8 mouse cellular contexts compared by ENCODE assay signal in the genomic region with DNA sequence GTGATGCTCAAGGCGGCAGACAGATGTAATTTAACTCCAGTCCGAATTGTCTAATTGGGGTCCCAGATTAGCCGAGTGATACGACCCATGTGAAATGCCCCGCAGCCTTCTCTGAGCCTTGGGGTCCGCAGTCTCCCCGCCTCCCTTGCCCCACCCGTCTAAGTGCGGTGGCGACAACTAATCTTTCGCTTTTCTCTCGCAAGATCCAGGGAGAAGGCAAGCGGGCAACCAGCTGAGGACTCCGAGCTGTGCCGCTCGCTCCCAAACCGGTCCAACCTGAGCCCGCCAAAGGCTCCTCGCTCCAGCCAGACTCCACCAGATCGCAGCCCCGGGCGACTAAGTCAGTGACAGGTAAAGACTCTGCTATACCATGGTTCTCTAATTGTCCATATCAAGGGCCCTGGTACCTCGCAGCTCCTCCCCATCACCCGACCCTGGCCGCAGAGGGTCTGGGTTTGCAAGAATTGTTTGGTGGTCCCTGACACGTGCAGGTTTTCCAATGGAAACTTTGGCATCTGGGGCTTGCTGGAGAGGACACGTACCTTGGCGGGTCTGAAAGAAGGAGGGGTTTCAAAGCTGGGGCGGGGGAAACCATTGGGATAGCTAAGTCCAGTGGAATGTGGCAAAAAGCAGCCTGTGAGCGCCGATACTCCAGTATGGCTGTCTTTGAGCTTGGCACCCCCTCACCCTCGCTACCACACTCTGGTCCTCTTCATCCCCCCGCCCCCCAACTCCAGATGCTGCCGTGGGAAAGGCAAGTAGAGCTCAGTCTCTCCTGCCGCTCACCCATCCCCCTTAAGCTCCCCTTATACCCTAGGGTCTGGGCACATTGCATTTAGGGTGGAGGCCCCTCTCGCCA. TPM values are rescaled to one million over a fixed set of nuclear protein-coding genes. Genes with fewer than 3 reads are reported as not detected.
DNase-seq lines count a peak whose midpoint lies in the region; ATAC-seq and TF ChIP-seq lines count a peak whose summit lies in the region.

No protein-coding gene starts in this region.

- H3K4me2 ChIP-seq in embryonic facial prominence, embryonic 15.5 days (replicated peaks): peak overlapping the region; percentile 90
- H3K4me2 ChIP-seq in hindbrain, embryonic 14.5 days (replicated peaks): peak overlapping the region; percentile 97
- H3K4me2 ChIP-seq in stomach, embryonic 16.5 days (ENCODE audit: low read depth, low read length): peak overlapping the region; percentile 68

- H3K4me3 ChIP-seq in kidney, adult 2 months (ENCODE audit: insufficient read depth, low read depth, low read length): peak overlapping the region; percentile 52
- H3K4me3 ChIP-seq in embryonic facial prominence, embryonic 15.5 days (replicated peaks): peak overlapping the region; percentile 50
- H3K4me3 ChIP-seq in hindbrain, embryonic 14.5 days (replicated peaks; ENCODE audit: low read length): peak overlapping the region; percentile 50
- H3K4me3 ChIP-seq in stomach, embryonic 16.5 days (replicated peaks; ENCODE audit: low read length): peak overlapping the region; percentile 65

- DNase-seq in kidney, adult 2 months: no peak
- no peak for DNase-seq in kidney, postnatal 14 days
- DNase-seq in R1 (ENCODE audit: low read depth, low spot score): peak; percentile 22
- no peak for DNase-seq in hindbrain, embryonic 14.5 days (ENCODE audit: low spot score)
- peak; percentile 7 to 19 for DNase-seq in lung, postnatal 4 days

- no peaks in the 10 kb centered on the region for H3K9me3 ChIP-seq in embryonic facial prominence, embryonic 15.5 days (replicated peaks)
- no peaks in the 10 kb centered on the region for H3K9me3 ChIP-seq in hindbrain, embryonic 14.5 days (ENCODE audit: control insufficient read depth, low read length)
- H3K9me3 ChIP-seq in stomach, embryonic 16.5 days (replicated peaks; ENCODE audit: control insufficient read depth, low read length): no peaks in the 10 kb centered on the region

- no peak for TF ChIP-seq POLR2A in kidney, adult 2 months (IDR thresholded peaks at IDR 0.05; ENCODE audit: low read depth, low read length)

- peaks cover 3% of the 10 kb centered on the region; the same call in 1 of the 2 replicates for H3K27me3 ChIP-seq in kidney, adult 2 months (replicated peaks; ENCODE audit: control insufficient read depth, insufficient read depth, low read length)
- H3K27me3 ChIP-seq in embryonic facial prominence, embryonic 15.5 days: peaks cover 38% of the 10 kb centered on the region
- H3K27me3 ChIP-seq in hindbrain, embryonic 14.5 days (ENCODE audit: control insufficient read depth, insufficient read depth, low read length): peaks cover 23% of the 10 kb centered on the region
- H3K27me3 ChIP-seq in stomach, embryonic 16.5 days (ENCODE audit: control insufficient read depth, insufficient read depth, low read length): peaks cover 10% of the 10 kb centered on the region

- no peak for ATAC-seq in embryonic facial prominence, embryonic 15.5 days (ENCODE audit: insufficient number of reproducible peaks, low FRiP score, low TSS enrichment, low read depth)
- peak; percentile 55 for ATAC-seq in hindbrain, embryonic 14.5 days (ENCODE audit: low FRiP score)
- ATAC-seq in stomach, embryonic 16.5 days (ENCODE audit: insufficient read depth, low FRiP score): peak; percentile 59; the same call in 1 of the 2 replicates
- no peak for ATAC-seq in inflammation-experienced regulatory T-cells, adult 6 months

- 2% methylated on average over 36 of the region's 36 CpGs for WGBS in kidney, adult 2 months
- under 1% methylated on average over 36 of the region's 36 CpGs for WGBS in embryonic facial prominence, embryonic 15.5 days
- under 1% methylated on average over 36 of the region's 36 CpGs for WGBS in hindbrain, embryonic 14.5 days
- under 1% methylated on average over 36 of the region's 36 CpGs for WGBS in stomach, embryonic 16.5 days

- no peak overlapping the region for H3K27ac ChIP-seq in kidney, adult 2 months (ENCODE audit: insufficient read depth, low read depth, low read length)
- no peak overlapping the region for H3K27ac ChIP-seq in embryonic facial prominence, embryonic 15.5 days (replicated peaks)
- 0 out of 2 replicates have a peak overlapping the region, but pooled peaks have one; percentile 29 for H3K27ac ChIP-seq in hindbrain, embryonic 14.5 days
- H3K27ac ChIP-seq in stomach, embryonic 16.5 days (ENCODE audit: low read length): peak overlapping the region; percentile 60

- H3K36me3 ChIP-seq in kidney, adult 2 months (ENCODE audit: control insufficient read depth, insufficient read depth, low read length): no peaks in the 10 kb centered on the region
- no peaks in the 10 kb centered on the region for H3K36me3 ChIP-seq in embryonic facial prominence, embryonic 15.5 days
- H3K36me3 ChIP-seq in hindbrain, embryonic 14.5 days (replicated peaks; ENCODE audit: control insufficient read depth, insufficient read depth): no peaks in the 10 kb centered on the region
- H3K36me3 ChIP-seq in stomach, embryonic 16.5 days (ENCODE audit: control insufficient read depth, insufficient read depth, low read length): no peaks in the 10 kb centered on the region

- no peak for TF ChIP-seq CTCF in kidney, adult 2 months (conservative IDR thresholded peaks at IDR 0.05; ENCODE audit: insufficient read depth, insufficient read length, low read depth, low read length)

- no peaks in the 10 kb centered on the region for H3K4me1 ChIP-seq in kidney, adult 2 months (ENCODE audit: control insufficient read depth, insufficient read depth, low read length)
- H3K4me1 ChIP-seq in embryonic facial prominence, embryonic 15.5 days: peaks cover 13% of the 10 kb centered on the region
- 0 out of 2 replicates have a peak, but pooled peaks cover 6% of the 10 kb centered on the region for H3K4me1 ChIP-seq in hindbrain, embryonic 14.5 days (replicated peaks; ENCODE audit: control insufficient read depth, insufficient read depth, low read length)
- 0 out of 2 replicates have a peak, but pooled peaks cover 4% of the 10 kb centered on the region for H3K4me1 ChIP-seq in stomach, embryonic 16.5 days (ENCODE audit: control insufficient read depth, insufficient read depth, low read length)

- peak overlapping the region; percentile 21; the same call in 1 of the 2 replicates for H3K9ac ChIP-seq in embryonic facial prominence, embryonic 15.5 days
- H3K9ac ChIP-seq in hindbrain, embryonic 14.5 days: peak overlapping the region; percentile 64
- H3K9ac ChIP-seq in stomach, embryonic 16.5 days (ENCODE audit: low read length): peak overlapping the region; percentile 73

RNA-seq across cellular contexts. Expression of gene Chrm2, which starts 0.7 kb away (rescaled TPM):
- polyA plus RNA-seq in kidney, adult 2 months (2012; rRNA removed): 0.01 and 0.06 TPM in 2 replicates
- 0.84 and 0.96 TPM in 2 replicates for polyA plus RNA-seq in embryonic facial prominence, embryonic 15.5 days (2015; fragmentation: Nextera tagmentation; extraction: Ambion mirVana)
- polyA plus RNA-seq in hindbrain, embryonic 14.5 days (2014; fragmentation: Nextera tagmentation; extraction: Ambion mirVana): 11.9 and 13.1 TPM in 2 replicates
- polyA plus RNA-seq in stomach, embryonic 16.5 days (2015; fragmentation: Nextera tagmentation; extraction: Ambion mirVana): 24.0 and 28.8 TPM in 2 replicates
- polyA plus RNA-seq in inflammation-experienced regulatory T-cells, adult 6 months (2017; shearing (Covaris generic)): under 1 TPM in 1 of 3 experiments, not detected in 2; 0.05 TPM

Comparison
In these comparisons a context has a peak if more than half of its experiments do, and no peak if none do; other contexts are left out.
1. DNase-seq: peak in R1 (single experiment) and lung, postnatal 4 days (2 of 2); none in kidney, adult 2 months (single experiment), kidney, postnatal 14 days (single experiment) and hindbrain, embryonic 14.5 days (single experiment).
2. H3K27ac ChIP-seq: peak in hindbrain, embryonic 14.5 days (single experiment) and stomach, embryonic 16.5 days (single experiment); none in kidney, adult 2 months (single experiment) and embryonic facial prominence, embryonic 15.5 days (single experiment).
3. ATAC-seq: peak in hindbrain, embryonic 14.5 days (single experiment) and stomach, embryonic 16.5 days (single experiment); none in embryonic facial prominence, embryonic 15.5 days (single experiment) and inflammation-experienced regulatory T-cells, adult 6 months (single experiment).
4. H3K9ac ChIP-seq: peak in every context shown above with its lines; median percentile 73 in stomach, embryonic 16.5 days; 64 in hindbrain, embryonic 14.5 days; 21 in embryonic facial prominence, embryonic 15.5 days.
5. Peak in every context shown above with its lines, with median percentiles within 50 percentile points of each other: H3K4me3 ChIP-seq and H3K4me2 ChIP-seq.